Mouse (Mus musculus) hindbrain, embryonic 15.5 days (tissue): ENCODE measurements around the gene 9330182L06Rik. TPM values are rescaled to one million over a fixed set of nuclear protein-coding genes. Genes with fewer than 3 reads are reported as not detected.

Source experiments
- ATAC-seq: fragments of 200-750 bp; cut with Nextera tagmentation; 2 replicates; pipeline ENCODE4 v1.8.0; 2017; ENCODE audit warnings: low read depth, moderate number of reproducible peaks, moderate TSS enrichment; ENCODE audit not compliant: low FRiP score
- H3K27ac ChIP-seq: fragments of 300-500 bp; sonication (generic); replicated peaks from 2 replicates; pipeline ENCODE4 v1.5.1; 2015; ENCODE audit warnings: mild to moderate bottlenecking, inconsistent platforms
- H3K27me3 ChIP-seq: fragments of 300-500 bp; sonication (generic); 2 replicates; pipeline ENCODE4 v1.6.1; 2015; ENCODE audit warnings: control low read depth, inconsistent platforms
- H3K36me3 ChIP-seq: fragments of 300-500 bp; sonication (generic); 2 replicates; pipeline ENCODE4 v1.6.1; 2015; ENCODE audit warnings: control low read depth, inconsistent platforms
- H3K4me1 ChIP-seq: fragments of 300-500 bp; sonication (generic); replicated peaks from 2 replicates; pipeline ENCODE4 v1.6.1; 2015; ENCODE audit warnings: control low read depth, inconsistent platforms
- H3K4me2 ChIP-seq: fragments of 300-500 bp; sonication (generic); 2 replicates; pipeline ENCODE4 v1.6.1; 2015; ENCODE audit warnings: moderate library complexity, mild to moderate bottlenecking, inconsistent platforms
- H3K4me3 ChIP-seq: fragments of 300-500 bp; sonication (generic); 2 replicates; pipeline ENCODE4 v1.5.1; 2015; ENCODE audit warnings: mild to moderate bottlenecking, inconsistent platforms
- H3K9ac ChIP-seq: fragments of 300-500 bp; sonication (generic); 2 replicates; pipeline ENCODE4 v1.6.1; 2015; ENCODE audit warnings: inconsistent platforms
- H3K9me3 ChIP-seq: fragments of 300-500 bp; sonication (generic); 2 replicates; pipeline ENCODE4 v1.6.1; 2016; ENCODE audit warnings: control low read depth, inconsistent platforms
- WGBS: fragments of 180-500 bp; shearing (Covaris S2); methylation state at CpG from one replicate; pipeline ENCODE4 v1.1.7; 2015; 5-methylcytosine and 5-hydroxymethylcytosine counted together
- polyA plus RNA-seq: library from polyadenylated mRNA; unstranded; fragments of >200 nt; fragmentation: Nextera tagmentation; extraction: Ambion mirVana; gene quantifications from 2 replicates; pipeline ENCODE4 v1.2.1, GENCODE M21; 2015

Gene 9330182L06Rik
- polyA plus RNA-seq, 1 experiment from 2014 or later: 23.3 TPM

- ATAC-seq: peak; percentile 67
- Histone ChIP-seq H3K4me2 (no peak overlapping the region), H3K4me3 (no peak overlapping the region), H3K4me1 (peaks cover 10% of the 10 kb centered on the region; the same call in 1 of the 2 replicates), H3K36me3 (no peaks in the 10 kb centered on the region), H3K27ac (0 out of 2 replicates have a peak overlapping the region, but pooled peaks have one; percentile 8), H3K9me3 (no peaks in the 10 kb centered on the region), H3K9ac (no peak overlapping the region), H3K27me3 (no peaks in the 10 kb centered on the region)
- WGBS: 60% methylated on average over 11 of the region's 11 CpGs
Measured at GRCm38 (mm10) chr5:9367920-9368692, 102.2 kb downstream of the 9330182L06Rik start.

GRCm38 (mm10) chr5:9371127-9371526, 105.2 kb downstream of the 9330182L06Rik start:
- no peak overlapping the region for H3K4me2 ChIP-seq
- H3K4me3 ChIP-seq: no peak overlapping the region
- no peaks in the 10 kb centered on the region for H3K36me3 ChIP-seq
- 94% methylated on average over 3 of the region's 3 CpGs for WGBS
- H3K27ac ChIP-seq: no peak overlapping the region
- no peaks in the 10 kb centered on the region for H3K27me3 ChIP-seq
- H3K9me3 ChIP-seq: no peaks in the 10 kb centered on the region
- H3K4me1 ChIP-seq: peaks cover 10% of the 10 kb centered on the region; the same call in 1 of the 2 replicates
- no peak for ATAC-seq
- H3K9ac ChIP-seq: no peak overlapping the region

- peaks cover 2% of the 10 kb centered on the region; the same call in 1 of the 2 replicates for H3K4me1 ChIP-seq
- no peak for ATAC-seq
- no peak overlapping the region for H3K9ac ChIP-seq
- no peaks in the 10 kb centered on the region for H3K27me3 ChIP-seq
- 88% methylated on average over 4 of the region's 4 CpGs for WGBS
- H3K27ac ChIP-seq: no peak overlapping the region
- no peak overlapping the region for H3K4me2 ChIP-seq
- no peaks in the 10 kb centered on the region for H3K9me3 ChIP-seq
- H3K4me3 ChIP-seq: no peak overlapping the region
- no peaks in the 10 kb centered on the region for H3K36me3 ChIP-seq
Measured at GRCm38 (mm10) chr5:9373341-9373740, 107.4 kb downstream of the 9330182L06Rik start.

- H3K36me3 ChIP-seq: no peaks in the 10 kb centered on the region
- H3K27me3 ChIP-seq: no peaks in the 10 kb centered on the region
- ATAC-seq: no peak
- no peak overlapping the region for H3K4me2 ChIP-seq
- H3K4me1 ChIP-seq: no peaks in the 10 kb centered on the region
- no peak overlapping the region for H3K4me3 ChIP-seq
- no peaks in the 10 kb centered on the region for H3K9me3 ChIP-seq
- H3K9ac ChIP-seq: no peak overlapping the region
- no peak overlapping the region for H3K27ac ChIP-seq
- 83% methylated on average over 7 of the region's 7 CpGs for WGBS
Measured at GRCm38 (mm10) chr5:9389968-9390367, 124.0 kb downstream of the 9330182L06Rik start.

- Histone ChIP-seq H3K27me3 (no peaks in the 10 kb centered on the region), H3K4me1 (no peaks in the 10 kb centered on the region), H3K27ac (no peak overlapping the region), H3K36me3 (no peaks in the 10 kb centered on the region), H3K4me2 (no peak overlapping the region), H3K9ac (no peak overlapping the region), H3K9me3 (no peaks in the 10 kb centered on the region), H3K4me3 (no peak overlapping the region)
- 75% methylated on average over 1 of the region's 1 CpGs for WGBS
- ATAC-seq: no peak
Measured at GRCm38 (mm10) chr5:9391858-9392393, 126.0 kb downstream of the 9330182L06Rik start.

GRCm38 (mm10) chr5:9417098-9417497, 151.2 kb downstream of the 9330182L06Rik start:
- 90% methylated on average over 7 of the region's 7 CpGs for WGBS
- H3K9me3 ChIP-seq: no peaks in the 10 kb centered on the region

GRCm38 (mm10) chr5:9417802-9418201, 151.9 kb downstream of the 9330182L06Rik start:
- Histone ChIP-seq H3K36me3 (no peaks in the 10 kb centered on the region), H3K27me3 (no peaks in the 10 kb centered on the region), H3K9me3 (no peaks in the 10 kb centered on the region), H3K4me1 (no peaks in the 10 kb centered on the region), H3K4me3 (no peak overlapping the region), H3K9ac (no peak overlapping the region), H3K27ac (no peak overlapping the region), H3K4me2 (no peak overlapping the region)
- 56% methylated on average over 9 of the region's 9 CpGs for WGBS
- no peak for ATAC-seq

More at GRCm38 (mm10) chr5:9417098-9417497, 151.2 kb downstream of the 9330182L06Rik start:
- no peak for ATAC-seq
- Histone ChIP-seq H3K27me3 (no peaks in the 10 kb centered on the region), H3K4me1 (no peaks in the 10 kb centered on the region), H3K27ac (no peak overlapping the region), H3K4me3 (no peak overlapping the region), H3K36me3 (no peaks in the 10 kb centered on the region), H3K9ac (no peak overlapping the region), H3K4me2 (no peak overlapping the region)

- WGBS: 58% methylated on average over 1 of the region's 1 CpGs
- Histone ChIP-seq H3K27ac (no peak overlapping the region), H3K4me3 (no peak overlapping the region), H3K4me1 (no peaks in the 10 kb centered on the region), H3K9ac (no peak overlapping the region), H3K4me2 (no peak overlapping the region), H3K36me3 (no peaks in the 10 kb centered on the region), H3K9me3 (no peaks in the 10 kb centered on the region), H3K27me3 (no peaks in the 10 kb centered on the region)
- ATAC-seq: peak; percentile 76
Measured at GRCm38 (mm10) chr5:9419964-9420363, 154.0 kb downstream of the 9330182L06Rik start.

- Histone ChIP-seq H3K9ac (no peak overlapping the region), H3K4me3 (no peak overlapping the region), H3K27ac (no peak overlapping the region), H3K4me1 (no peaks in the 10 kb centered on the region), H3K27me3 (no peaks in the 10 kb centered on the region), H3K9me3 (no peaks in the 10 kb centered on the region), H3K4me2 (no peak overlapping the region), H3K36me3 (no peaks in the 10 kb centered on the region)
- no peak for ATAC-seq
- WGBS: 46% methylated on average over 2 of the region's 2 CpGs
Measured at GRCm38 (mm10) chr5:9424464-9424863, 158.5 kb downstream of the 9330182L06Rik start.

GRCm38 (mm10) chr5:9427165-9427564, 161.2 kb downstream of the 9330182L06Rik start:
- 72% methylated on average over 2 of the region's 2 CpGs for WGBS
- peak; percentile 32; the same call in 1 of the 2 replicates for ATAC-seq
- H3K27ac ChIP-seq: no peak overlapping the region

GRCm38 (mm10) chr5:9427581-9428241, 161.8 kb downstream of the 9330182L06Rik start:
- Histone ChIP-seq H3K9me3 (no peaks in the 10 kb centered on the region), H3K4me3 (no peak overlapping the region), H3K4me2 (no peak overlapping the region), H3K9ac (no peak overlapping the region), H3K27ac (no peak overlapping the region), H3K4me1 (no peaks in the 10 kb centered on the region), H3K27me3 (no peaks in the 10 kb centered on the region), H3K36me3 (no peaks in the 10 kb centered on the region)
- 44% methylated on average over 10 of the region's 10 CpGs for WGBS
- ATAC-seq: peak; percentile 54; the same call in 1 of the 2 replicates

More at GRCm38 (mm10) chr5:9427165-9427564, 161.2 kb downstream of the 9330182L06Rik start:
- Histone ChIP-seq H3K4me1 (no peaks in the 10 kb centered on the region), H3K27me3 (no peaks in the 10 kb centered on the region), H3K4me2 (no peak overlapping the region), H3K36me3 (no peaks in the 10 kb centered on the region), H3K9ac (no peak overlapping the region), H3K9me3 (no peaks in the 10 kb centered on the region), H3K4me3 (no peak overlapping the region)

GRCm38 (mm10) chr5:9428728-9429127, 162.8 kb downstream of the 9330182L06Rik start:
- Histone ChIP-seq H3K9me3 (no peaks in the 10 kb centered on the region), H3K27ac (no peak overlapping the region), H3K27me3 (no peaks in the 10 kb centered on the region), H3K4me1 (no peaks in the 10 kb centered on the region), H3K4me2 (no peak overlapping the region), H3K36me3 (no peaks in the 10 kb centered on the region), H3K9ac (no peak overlapping the region), H3K4me3 (no peak overlapping the region)
- WGBS: 83% methylated on average over 3 of the region's 3 CpGs
- ATAC-seq: no peak
